Comparison of ENCODE assay signal across 8 mouse cellular contexts in the genomic region with DNA sequence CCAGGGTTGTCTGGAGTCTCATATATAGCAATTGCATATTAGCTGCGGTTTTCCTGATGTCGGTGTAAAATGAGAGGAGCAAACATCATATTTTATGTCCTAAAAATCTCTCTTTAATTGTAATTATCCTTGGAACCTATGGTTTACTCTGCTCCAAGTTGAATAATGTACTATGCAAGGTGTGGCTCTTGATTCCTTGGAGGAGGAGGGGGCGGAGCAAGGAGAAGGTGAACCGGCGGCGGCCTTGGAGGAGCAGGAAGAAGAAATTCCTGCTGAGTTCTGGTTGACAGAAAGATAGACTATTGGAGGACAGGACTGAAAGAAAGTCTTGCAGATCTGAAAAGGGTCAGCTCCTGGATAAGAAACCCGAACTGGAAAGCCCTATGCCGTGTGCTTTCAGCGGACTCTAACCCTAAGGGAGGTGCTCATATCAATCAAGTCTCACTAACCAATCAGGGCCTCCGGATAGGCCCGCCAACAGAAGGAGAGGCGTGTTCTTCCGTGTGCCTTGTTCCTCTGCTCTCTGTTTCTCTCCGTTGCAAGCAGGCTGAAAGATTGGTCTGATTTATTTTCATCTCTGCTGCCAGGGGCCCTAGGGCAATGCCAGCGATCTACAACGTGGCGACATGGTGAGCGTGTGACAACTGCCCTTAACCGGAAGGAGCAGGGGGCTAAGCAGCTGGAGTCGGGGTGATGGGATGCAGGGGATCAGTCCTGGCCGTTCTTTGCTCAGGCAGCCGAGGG.
DNase-seq lines count a peak whose midpoint lies in the region; ATAC-seq and TF ChIP-seq lines count a peak whose summit lies in the region.
"Not testable (repeated sequence)": the region's sequence is repeated elsewhere in the genome, so short reads cannot be mapped to it uniquely, and the experiment has no call there.

No protein-coding gene starts in this region.

- H3K4me2 ChIP-seq in embryonic facial prominence, embryonic 12.5 days (replicated peaks): peak overlapping the region; percentile 42
- peak overlapping the region; percentile 81 for H3K4me2 ChIP-seq in intestine, postnatal 0 days (replicated peaks; ENCODE audit: low read depth)

- TF ChIP-seq CTCF in intestine, postnatal 0 days (IDR thresholded peaks at IDR 0.05; ENCODE audit: low read depth): not testable (repeated sequence)

- intact Hi-C loops in left cerebral cortex, postnatal 14 days (cut with DNase I): not testable (repeated sequence)

- WGBS in embryonic facial prominence, embryonic 12.5 days: 3% methylated on average over 22 of the region's 22 CpGs
- 1% methylated on average over 22 of the region's 22 CpGs for WGBS in intestine, postnatal 0 days

- peak overlapping the region; percentile 70 for H3K9ac ChIP-seq in embryonic facial prominence, embryonic 12.5 days
- peak overlapping the region; percentile 48 for H3K9ac ChIP-seq in intestine, postnatal 0 days (ENCODE audit: low read depth, low read length)

- peak overlapping the region; percentile 70 for H3K4me3 ChIP-seq in embryonic facial prominence, embryonic 12.5 days
- peak overlapping the region; percentile 64 for H3K4me3 ChIP-seq in intestine, postnatal 0 days (ENCODE audit: low read depth, low read length)
- peak overlapping the region; percentile 92 for H3K4me3 ChIP-seq in megakaryocyte, embryonic 14.5 days (replicated peaks)

- ATAC-seq in embryonic facial prominence, embryonic 12.5 days (ENCODE audit: insufficient number of reproducible peaks, insufficient read depth, low FRiP score, low TSS enrichment): 0 out of 2 replicates have a peak, but pooled peaks have one; percentile 56
- ATAC-seq in intestine, postnatal 0 days: peak; percentile 92

- not testable (repeated sequence) for H3K4me1 ChIP-seq in embryonic facial prominence, embryonic 12.5 days; intestine, postnatal 0 days (replicated peaks; ENCODE audit: control insufficient read depth, insufficient read depth, low read length); megakaryocyte, embryonic 14.5 days

- DNase-seq in adrenal gland, postnatal 25 days: peak; percentile 11
- DNase-seq in heart, adult 18-20 months: peak; percentile 59 to 63
- DNase-seq in left cerebral cortex, postnatal 14 days (ENCODE audit: low spot score in 2 of 2): peak; percentile 8 to 12
- DNase-seq in right cerebral cortex, adult 2 months (ENCODE audit: low spot score in 2 of 2): peak; percentile 9 to 13
- peak; percentile 69 for DNase-seq in yolk sac, embryonic 10.5 days (ENCODE audit: low spot score)

- H3K27me3 ChIP-seq in embryonic facial prominence, embryonic 12.5 days; intestine, postnatal 0 days (replicated peaks; ENCODE audit: control insufficient read depth, insufficient read depth, low read length); megakaryocyte, embryonic 14.5 days (replicated peaks): not testable (repeated sequence)

- H3K36me3 ChIP-seq in embryonic facial prominence, embryonic 12.5 days; intestine, postnatal 0 days (ENCODE audit: control insufficient read depth, insufficient read depth); megakaryocyte, embryonic 14.5 days (replicated peaks; ENCODE audit: low read length): not testable (repeated sequence)

- H3K27ac ChIP-seq in embryonic facial prominence, embryonic 12.5 days: peak overlapping the region; percentile 73; the same call in 1 of the 2 replicates
- H3K27ac ChIP-seq in intestine, postnatal 0 days (ENCODE audit: low read depth, low read length): peak overlapping the region; percentile 41; the same call in 1 of the 2 replicates

- not testable (repeated sequence) for H3K9me3 ChIP-seq in embryonic facial prominence, embryonic 12.5 days; intestine, postnatal 0 days (ENCODE audit: control insufficient read depth); megakaryocyte, embryonic 14.5 days

Comparison
In these comparisons a context has a peak if more than half of its experiments do, and no peak if none do; other contexts are left out.
1. Peak in every context shown above with its lines: DNase-seq, ATAC-seq, H3K4me3 ChIP-seq and H3K27ac ChIP-seq.
2. DNase-seq: peak in every context shown above with its lines; median percentile 69 in yolk sac, embryonic 10.5 days; 61 in heart, adult 18-20 months; 11 in adrenal gland, postnatal 25 days; 11 in right cerebral cortex, adult 2 months; 10 in left cerebral cortex, postnatal 14 days.